Mouse (Mus musculus) frontal cortex, postnatal 25 days (tissue): ENCODE data around the gene Ndufa11.

Source experiments
- DNase-seq, 2 experiments: peaks; one replicate each; pipeline ENCODE4 v3.0.0; 2022; ENCODE audit warnings: low spot score in 2 of 2

Ndufa11 gene

DNA sequence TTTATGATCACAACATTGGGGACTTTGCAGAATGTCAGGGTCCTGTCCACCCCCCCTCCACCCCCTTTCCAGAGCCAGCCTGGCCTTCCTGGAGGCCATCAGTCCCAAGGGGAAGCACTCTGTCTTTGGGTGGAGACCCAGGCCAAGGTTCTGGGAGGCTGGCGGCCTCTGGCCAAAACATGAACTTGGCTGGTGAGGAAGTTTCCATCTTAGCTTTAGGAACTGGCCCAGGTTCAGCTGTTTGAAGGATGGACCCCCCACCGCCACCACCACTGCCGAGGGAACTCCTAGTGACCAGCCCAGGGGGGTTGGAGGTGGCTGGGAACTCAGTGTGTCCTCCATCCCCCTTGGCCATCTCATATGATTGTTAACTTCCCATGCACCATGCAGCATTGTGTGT, 43.5 kb downstream of the Ndufa11 start:
- DNase-seq, result no peak

GRCm38 (mm10) chr17:56761991-56762410, 44.4 kb downstream of the Ndufa11 start:
- DNase-seq, result peak; percentile 65 to 79

DNA sequence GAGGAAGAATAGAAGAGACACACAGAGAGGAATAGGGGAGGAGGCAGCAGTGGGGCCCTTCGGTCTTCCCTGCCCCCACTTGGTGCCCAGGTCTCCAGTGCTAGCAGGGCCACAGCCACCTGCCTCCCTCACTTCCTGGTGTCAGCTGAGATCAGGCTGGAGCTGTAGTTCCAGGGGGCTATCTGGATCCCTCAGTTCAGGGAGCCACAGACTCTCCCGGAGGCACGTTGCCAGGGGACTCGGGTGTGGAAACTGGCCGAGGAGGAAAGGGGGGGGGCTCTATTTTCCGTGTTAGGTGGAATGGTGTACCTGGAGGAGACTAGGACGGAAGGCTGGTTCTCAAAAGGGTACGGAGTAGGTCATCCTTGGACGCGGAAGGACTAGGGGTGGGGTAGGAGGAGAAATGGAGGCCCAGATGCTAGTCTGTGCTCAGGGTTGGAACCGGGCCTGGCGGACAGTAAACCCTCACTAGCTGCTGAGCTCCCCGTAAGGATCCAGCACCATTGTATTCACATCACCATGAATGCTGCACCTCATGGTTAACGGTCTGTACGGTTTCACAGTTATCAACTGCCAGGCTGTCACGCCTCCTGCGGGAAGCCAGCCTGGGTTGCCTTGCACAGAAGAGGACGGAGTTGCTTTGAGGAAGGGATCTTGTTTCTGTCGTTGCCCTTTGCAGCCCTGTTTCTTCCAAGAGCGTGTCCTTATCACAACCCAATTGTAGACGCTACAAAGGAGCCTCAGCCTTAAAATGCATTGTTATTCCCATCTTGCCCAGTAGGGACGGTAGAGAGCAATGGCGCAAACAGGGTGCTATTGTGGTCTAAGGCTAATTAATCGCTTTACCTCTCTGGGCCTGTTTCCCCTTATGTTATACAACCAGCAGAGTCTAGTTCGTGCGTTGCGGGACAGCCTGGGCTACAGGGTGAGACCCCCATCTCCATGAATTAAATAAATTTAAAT, 45.5 kb downstream of the Ndufa11 start:
- DNase-seq, result peak; percentile 46 to 59

DNA sequence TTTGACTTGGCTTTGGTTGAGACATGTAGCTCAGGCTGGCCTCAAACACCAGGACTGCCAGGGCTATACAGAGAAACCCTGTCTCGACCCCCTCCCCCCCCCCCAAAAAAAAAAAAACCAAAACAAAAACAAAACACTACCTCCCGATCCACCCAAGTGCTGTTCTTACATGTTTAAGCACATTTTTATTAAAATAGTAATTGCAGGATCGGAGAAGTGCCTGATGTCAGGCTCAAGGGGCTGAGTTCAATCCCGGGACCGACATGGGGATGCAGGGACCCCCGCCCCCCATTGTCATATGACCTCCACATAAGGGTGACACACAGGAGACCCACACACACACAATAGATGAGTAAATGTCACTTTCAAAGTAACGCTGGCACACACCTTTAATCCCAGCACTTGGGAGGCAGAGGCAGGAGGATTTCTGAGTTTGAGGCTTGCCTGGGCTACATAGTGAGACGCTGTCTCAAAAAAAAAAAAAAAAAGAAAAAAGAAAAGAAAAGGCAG, 46.2 kb downstream of the Ndufa11 start:
- DNase-seq, result no peak

- DNase-seq, result peak; percentile 83 to 85
Measured at GRCm38 (mm10) chr17:56764474-56765354, 47.1 kb downstream of the Ndufa11 start, which contains the start of gene Dus3l. Dus3l (plus strand) TSS chr17:56764757.

DNA sequence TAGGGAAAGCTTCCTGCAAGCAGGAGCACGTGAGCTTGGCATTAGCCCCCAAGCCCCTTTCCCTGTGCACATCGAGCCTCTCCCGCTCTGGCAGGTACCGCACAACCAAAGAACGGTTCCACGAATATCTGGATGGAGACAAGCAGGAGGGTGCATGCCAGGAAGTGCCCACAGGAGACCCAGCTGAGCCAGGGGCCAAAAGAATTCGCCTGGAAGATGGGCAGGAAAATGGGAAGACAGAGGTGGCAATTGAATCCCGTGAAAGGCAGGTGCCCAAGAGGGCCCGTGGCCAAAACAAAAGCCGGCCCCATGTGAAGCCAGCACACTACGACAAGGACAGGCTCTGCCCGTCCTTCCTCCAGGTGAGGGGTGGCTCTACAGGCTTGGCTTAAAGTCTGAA, 47.9 kb downstream of the Ndufa11 start:
- DNase-seq, result no peak

DNA sequence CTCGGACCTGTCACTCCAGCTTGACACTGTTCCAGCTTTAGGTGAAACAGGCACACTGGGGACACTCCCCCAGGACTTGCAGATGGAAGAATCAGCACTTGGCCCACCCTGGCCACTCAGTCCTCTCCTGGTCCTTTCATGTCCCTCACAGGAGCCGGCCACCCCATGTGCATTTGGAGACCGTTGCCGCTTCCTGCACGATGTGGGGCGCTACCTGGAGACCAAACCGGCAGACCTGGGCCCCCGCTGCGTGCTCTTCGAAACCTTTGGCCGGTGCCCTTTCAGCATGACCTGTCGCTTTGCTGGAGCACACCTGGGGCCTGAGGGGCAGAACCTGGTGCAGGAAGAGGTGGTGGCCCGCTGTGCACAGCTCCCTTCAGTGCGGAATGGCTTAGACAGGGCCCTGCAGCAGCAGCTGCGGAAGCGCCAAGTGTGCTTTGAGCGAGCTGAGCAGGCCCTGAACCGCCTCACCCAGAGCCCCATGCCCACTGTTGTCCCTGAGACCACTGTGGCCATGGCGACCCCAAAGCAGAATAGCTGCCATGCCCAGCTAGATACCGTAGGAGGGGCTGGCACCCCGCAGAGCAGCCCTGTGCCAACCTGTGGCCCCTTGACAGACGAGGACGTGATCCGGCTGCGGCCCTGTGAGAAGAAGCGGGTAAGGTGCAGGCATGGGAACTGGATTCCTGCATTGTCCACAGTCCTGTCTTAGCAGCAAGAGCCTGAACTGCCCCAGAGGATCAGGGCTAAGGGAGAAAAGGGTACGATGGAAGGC, 49.3 kb downstream of the Ndufa11 start:
- DNase-seq, result no peak

DNA sequence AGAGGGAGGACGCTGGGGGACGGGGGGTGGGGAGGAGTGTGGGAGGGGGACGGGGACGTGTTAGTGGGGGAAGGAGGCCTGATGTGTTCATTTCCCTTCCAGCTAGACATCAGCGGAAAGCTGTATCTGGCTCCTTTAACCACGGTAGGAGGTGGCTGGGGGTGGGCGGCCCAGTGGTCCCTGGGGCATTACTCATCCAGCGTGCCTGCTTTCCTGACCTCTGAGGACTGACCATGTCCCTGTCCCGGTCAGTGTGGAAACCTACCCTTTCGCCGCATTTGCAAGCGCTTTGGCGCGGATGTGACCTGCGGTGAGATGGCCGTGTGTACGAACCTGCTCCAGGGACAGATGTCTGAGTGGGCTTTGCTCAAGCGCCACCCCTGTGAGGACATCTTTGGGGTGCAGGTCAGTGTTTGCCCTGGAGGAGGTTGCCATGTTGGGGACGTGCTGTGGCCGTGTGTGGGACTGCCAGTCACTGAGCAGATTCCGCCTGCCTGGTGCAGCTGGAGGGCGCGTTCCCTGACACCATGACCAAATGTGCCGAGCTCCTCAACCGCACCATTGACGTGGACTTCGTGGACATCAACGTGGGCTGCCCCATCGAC, 50.1 kb downstream of the Ndufa11 start:
- DNase-seq, result no peak

- DNase-seq, result no peak
Measured at GRCm38 (mm10) chr17:56768941-56769340, 51.4 kb downstream of the Ndufa11 start.

DNA sequence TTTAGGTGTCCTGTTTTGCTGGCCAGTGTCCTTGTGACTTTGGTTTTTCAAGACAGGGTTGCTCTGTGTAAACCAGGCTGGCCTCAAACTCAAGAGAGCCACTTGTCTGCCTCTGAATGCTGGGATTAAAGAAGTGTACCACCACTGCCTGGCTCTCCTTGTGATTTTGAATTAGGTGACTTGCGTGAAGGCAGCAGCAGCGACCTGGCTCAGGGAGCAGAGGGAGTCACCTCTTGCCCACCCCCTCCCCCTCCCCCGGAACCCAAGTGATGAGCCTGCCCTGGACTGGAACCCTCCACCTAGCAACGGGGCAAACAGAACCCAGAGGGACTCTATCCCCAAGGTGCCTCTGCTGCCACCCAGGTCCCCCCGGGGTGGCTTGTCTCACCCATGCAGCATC, 52.4 kb downstream of the Ndufa11 start, which contains the start of gene Prr22:
TSS of gene Prr22 (plus strand) at position 301 of the 400 bp plus-strand sequence.
- no peak for DNase-seq
